Mouse (Mus musculus) kidney, adult 8-10 months (tissue): ENCODE data around the gene Cct7.
A peak's percentile ranks its signal among the peaks of the same experiment; 100 is the strongest.
"Not testable (repeated sequence)": the region's sequence is repeated elsewhere in the genome, so short reads cannot be mapped to it uniquely, and the experiment has no call there.

Source experiments
- DNase-seq, 2 experiments: peaks; one replicate each; pipeline ENCODE4 v3.0.0; 2022

Gene Cct7

GRCm38 (mm10) chr6:85450697-85451663 is at the start of gene Cct7:
TSS of gene Cct7 (plus strand) at chr6:85451514.
- peak; percentile 99 to 100 for DNase-seq

GRCm38 (mm10) chr6:85402613-85403012 is 48.7 kb upstream of the Cct7 start:
- no peak for DNase-seq

- DNase-seq = no peak
Observed at GRCm38 (mm10) chr6:85403039-85403438, 48.3 kb upstream of the Cct7 start.

GRCm38 (mm10) chr6:85409003-85409402 is 42.3 kb upstream of the Cct7 start:
- DNase-seq = no peak

- peak; percentile 29 to 47 for DNase-seq
Observed at GRCm38 (mm10) chr6:85410771-85411273, 40.5 kb upstream of the Cct7 start.

GRCm38 (mm10) chr6:85415829-85416228 is 35.5 kb upstream of the Cct7 start:
- no peak for DNase-seq

GRCm38 (mm10) chr6:85419150-85419549 is 32.2 kb upstream of the Cct7 start:
- no peak for DNase-seq

GRCm38 (mm10) chr6:85423836-85424379 is 27.4 kb upstream of the Cct7 start, which contains the start of gene Noto:
TSS of gene Noto (plus strand) at chr6:85423886.
- no peak for DNase-seq

- no peak for DNase-seq
Observed at GRCm38 (mm10) chr6:85431274-85431841, 20.0 kb upstream of the Cct7 start.

GRCm38 (mm10) chr6:85431842-85432431 is 19.4 kb upstream of the Cct7 start, which contains the start of gene Smyd5:
TSS of gene Smyd5 (plus strand) at chr6:85431989.
- DNase-seq = peak; percentile 80 to 91

GRCm38 (mm10) chr6:85433865-85434264 is 17.4 kb upstream of the Cct7 start:
- no peak for DNase-seq

- DNase-seq = no peak
Observed at GRCm38 (mm10) chr6:85436204-85436603, 15.1 kb upstream of the Cct7 start.

- DNase-seq = no peak
Observed at GRCm38 (mm10) chr6:85436631-85437030, 14.7 kb upstream of the Cct7 start.

- DNase-seq = no peak
Observed at GRCm38 (mm10) chr6:85441142-85441541, 10.2 kb upstream of the Cct7 start.

- no peak for DNase-seq
Observed at GRCm38 (mm10) chr6:85443488-85444233, 7.7 kb upstream of the Cct7 start.

GRCm38 (mm10) chr6:85444266-85444965 is 6.9 kb upstream of the Cct7 start:
- no peak for DNase-seq

GRCm38 (mm10) chr6:85445286-85445685 is 6.0 kb upstream of the Cct7 start:
- DNase-seq = no peak

GRCm38 (mm10) chr6:85447351-85447750 is 4.0 kb upstream of the Cct7 start:
- no peak for DNase-seq

- DNase-seq = not testable (repeated sequence)
Observed at GRCm38 (mm10) chr6:85450140-85450539, 1.2 kb upstream of the Cct7 start.

- DNase-seq = peak; percentile 99
Observed at GRCm38 (mm10) chr6:85451664-85452410, 523 bp downstream of the Cct7 start, which contains the start of gene Pradc1. TSS of gene Pradc1 (minus strand) at chr6:85451970.

- no peak for DNase-seq
Observed at GRCm38 (mm10) chr6:85452411-85452665, 1.0 kb downstream of the Cct7 start.
